Mouse (Mus musculus) cerebellum, adult 2 months (tissue): ENCODE results near the gene Nova2.

ENCODE experiments used
- CTCF ChIP-seq: fragments of 200-500 bp; IDR thresholded peaks from 2 replicates; pipeline ENCODE4 v1.5.1; 2011; ENCODE audit warnings: low read depth, mild to moderate bottlenecking, control low read depth, low read length, moderate library complexity, borderline replicate concordance; ENCODE audit not compliant: insufficient read depth
- POLR2A ChIP-seq: fragments of 200-500 bp; IDR thresholded peaks from 2 replicates; pipeline ENCODE4 v1.6.1; 2011; ENCODE audit warnings: low read length, control low read depth, borderline replicate concordance; ENCODE audit not compliant: insufficient read depth

DNA sequence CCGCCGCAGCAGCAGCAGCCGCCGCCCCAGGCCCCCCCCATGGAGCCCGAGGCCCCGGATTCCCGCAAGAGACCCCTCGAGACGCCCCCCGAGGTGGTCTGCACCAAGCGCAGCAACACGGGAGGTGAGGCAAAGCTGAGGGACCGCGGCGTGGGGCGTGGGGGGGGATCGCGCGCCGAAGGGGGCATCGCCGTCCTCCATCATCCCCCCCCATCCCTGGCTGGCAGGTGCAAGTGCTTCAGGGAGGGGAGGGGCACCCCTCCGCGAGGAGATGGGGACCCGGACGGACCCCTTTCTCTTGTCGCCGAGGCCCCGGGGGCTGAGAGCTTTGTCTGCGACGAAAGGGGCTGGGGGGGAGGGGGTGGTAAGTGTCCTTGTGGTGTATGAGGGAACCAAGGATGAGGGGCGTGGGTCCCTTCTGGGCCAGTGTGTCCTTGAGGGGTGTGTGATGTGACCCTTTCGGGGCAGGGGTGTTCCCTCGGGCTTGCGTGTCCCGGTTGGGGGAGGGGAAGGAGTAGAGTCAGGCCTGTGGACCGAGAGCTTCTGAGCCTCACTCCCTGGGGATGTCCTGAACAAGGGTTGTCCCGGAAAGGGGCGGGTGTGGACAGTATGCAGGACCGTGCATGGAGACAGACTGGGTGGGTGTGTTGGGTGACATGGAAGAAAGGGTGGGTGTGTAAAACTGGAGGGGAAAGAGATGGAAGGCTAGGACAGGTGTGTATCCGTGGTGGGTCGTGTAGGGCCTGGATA is 528 bp downstream of the Nova2 start:
- TF ChIP-seq POLR2A (no peak), CTCF (no peak)
